Mouse (Mus musculus): ENCODE results near the gene Ppm1j.

DNA sequence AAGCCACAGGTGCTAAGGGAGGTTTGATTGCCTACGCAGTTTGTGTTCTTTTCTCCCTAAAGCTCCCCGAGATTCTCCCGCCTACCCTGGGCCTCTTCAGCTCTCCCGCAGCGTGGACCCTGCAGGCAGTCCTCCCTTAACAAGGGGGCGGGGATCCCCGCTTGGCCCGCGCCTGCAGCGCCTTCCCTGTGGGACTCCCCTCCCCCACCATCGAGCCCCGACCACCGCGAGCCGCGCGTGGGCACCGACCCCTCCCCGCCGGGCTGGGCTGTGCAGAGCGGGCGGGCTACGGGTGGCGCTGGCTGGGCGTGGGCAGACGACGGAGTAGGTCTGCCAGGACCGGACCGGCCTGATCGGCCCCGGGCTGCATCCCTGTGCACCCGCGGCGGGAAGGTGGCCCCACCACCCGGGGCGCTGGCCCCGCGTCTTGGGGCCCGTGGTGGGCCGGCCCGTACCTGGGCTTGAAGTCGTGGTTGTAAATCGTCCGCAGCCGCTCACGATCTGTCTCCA is 36.7 kb downstream of the Ppm1j start:
- no peak for TF ChIP-seq CTCF (IDR thresholded peaks at IDR 0.05; ENCODE audit: low read depth, low read length)
- no peak for TF ChIP-seq POLR2A (IDR thresholded peaks at IDR 0.05; ENCODE audit: extremely low read depth, insufficient read depth, low read length)

All from liver, adult 2 months (tissue).